Mouse (Mus musculus): ENCODE results near the gene Mcu. TPM values are rescaled to one million over a fixed set of nuclear protein-coding genes. Genes with fewer than 3 reads are reported as not detected.

The Mcu gene
- polyA plus RNA-seq (2021; fragmentation: Nextera tagmentation) = 24.0 and 29.9 TPM in 2 replicates
- long read RNA-seq, experiment 1, transcript Mcu-202 (8 exons, 2,872 nt) = major isoform, 56 of 79 reads
- long read RNA-seq, experiment 1, partial matches to known transcripts = 3 of 79 reads
- long read RNA-seq, experiment 1, other reads (novel, unspliced or antisense) = 20 of 79 reads
- long read RNA-seq, experiment 2, transcript Mcu-202 (8 exons, 2,872 nt) = major isoform, 6 of 33 reads
- long read RNA-seq, experiment 2, partial matches to known transcripts = 2 of 33 reads
- long read RNA-seq, experiment 2, other reads (novel, unspliced or antisense) = 25 of 33 reads

DNA sequence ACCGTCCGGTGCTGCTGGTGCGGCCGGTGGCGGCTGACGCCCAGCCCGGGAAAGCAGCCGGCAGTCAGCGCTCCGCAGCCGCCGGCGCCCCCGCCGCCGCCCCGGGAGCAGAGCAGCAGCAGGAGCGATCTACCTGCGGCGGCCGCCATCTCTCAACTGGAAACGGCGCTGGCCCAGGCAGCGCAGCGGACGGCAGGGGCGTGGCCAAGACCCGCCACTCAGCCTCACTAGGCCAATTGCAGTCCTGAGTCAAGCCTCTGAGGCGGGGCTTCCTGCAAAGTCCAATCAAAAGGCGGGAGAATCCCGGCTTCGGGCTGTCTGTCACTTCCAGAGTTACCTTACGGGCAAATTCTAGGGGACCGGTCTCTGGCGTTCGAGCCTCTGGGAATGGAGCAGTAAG lies at the start of gene Mcu:
TSS of gene Mcu (minus strand) at position 171 of the 400 bp plus-strand sequence.

GRCm38 (mm10) chr10:59615981-59616520 lies 441 bp downstream of the Mcu start, which contains the start of gene Gm10322:
Gm10322 (plus strand) TSS chr10:59616063.

GRCm38 (mm10) chr10:59441735-59442134 lies 174.8 kb downstream of the Mcu start, which contains the start of gene Oit3:
Oit3 (minus strand) TSS chr10:59441778.

GRCm38 (mm10) chr10:59402899-59403792 lies 213.3 kb downstream of the Mcu start, which contains the start of gene Pla2g12b:
Pla2g12b (plus strand) TSS chr10:59403660.

Other genes starting within 250 kb of the Mcu start
- gene Gm10273, start 221.1 kb downstream of the Mcu start, polyA plus RNA-seq (2021; fragmentation: Nextera tagmentation) = 7.9 and 8.2 TPM in 2 replicates
- not detected in 2 replicates for gene Pla2g12b, start 213.0 kb downstream of the Mcu start, polyA plus RNA-seq (2021; fragmentation: Nextera tagmentation)
- gene Oit3, start 174.9 kb downstream of the Mcu start, polyA plus RNA-seq (2021; fragmentation: Nextera tagmentation) = 0.21 and 0.51 TPM in 2 replicates
- not detected in 2 replicates for gene Gm10322, start 629 bp downstream of the Mcu start, polyA plus RNA-seq (2021; fragmentation: Nextera tagmentation)
- gene Micu1, start 85.8 kb upstream of the Mcu start, polyA plus RNA-seq (2021; fragmentation: Nextera tagmentation) = 43.0 and 60.6 TPM in 2 replicates